Mouse (Mus musculus) forebrain, embryonic 14.5 days (tissue): ENCODE results near the gene Fam208b. TPM values are rescaled to one million over a fixed set of nuclear protein-coding genes. Genes with fewer than 3 reads are reported as not detected.

ENCODE experiments used
- ATAC-seq: fragments of 200-750 bp; cut with Nextera tagmentation; 2 replicates; pipeline ENCODE4 v1.8.0; 2017; ENCODE audit warnings: mild to moderate bottlenecking, moderate library complexity
- DNase-seq: peaks from one replicate; pipeline ENCODE4 v3.0.0-alpha.2; 2015; ENCODE audit warnings: low spot score
- H3K27ac ChIP-seq: fragments of 300-500 bp; sonication (generic); 2 replicates; pipeline ENCODE4 v1.5.1; 2014; ENCODE audit warnings: low read depth, mild to moderate bottlenecking, control low read depth, low read length, moderate library complexity
- H3K27me3 ChIP-seq: fragments of 300-500 bp; sonication (generic); replicated peaks from 2 replicates; pipeline ENCODE4 v1.6.1; 2014; ENCODE audit warnings: low read length, control low read depth, mixed read lengths; ENCODE audit not compliant: control insufficient read depth, insufficient read depth
- H3K36me3 ChIP-seq: fragments of 300-500 bp; sonication (generic); 2 replicates; pipeline ENCODE4 v1.6.1; 2014; ENCODE audit warnings: low read length, control low read depth; ENCODE audit not compliant: control insufficient read depth, insufficient read depth
- H3K4me1 ChIP-seq: fragments of 300-500 bp; sonication (generic); 2 replicates; pipeline ENCODE4 v1.6.1; 2014; ENCODE audit warnings: antibody characterized with exemption, low read length, control low read depth; ENCODE audit not compliant: control insufficient read depth, insufficient read depth
- H3K4me2 ChIP-seq: fragments of 300-500 bp; sonication (generic); 2 replicates; pipeline ENCODE4 v1.6.1; 2014; ENCODE audit warnings: mild to moderate bottlenecking, control low read depth, low read length
- H3K4me3 ChIP-seq: fragments of 300-500 bp; sonication (generic); 2 replicates; pipeline ENCODE4 v1.5.1; 2014; ENCODE audit warnings: low read depth, low read length, control low read depth
- H3K9ac ChIP-seq: fragments of 300-500 bp; sonication (generic); 2 replicates; pipeline ENCODE4 v1.6.1; 2014; ENCODE audit warnings: mild to moderate bottlenecking, low read length, control low read depth, moderate library complexity
- H3K9me3 ChIP-seq: fragments of 300-500 bp; sonication (generic); replicated peaks from 2 replicates; pipeline ENCODE4 v1.6.1; 2016; ENCODE audit warnings: low read length, control low read depth, mixed read lengths; ENCODE audit not compliant: control insufficient read depth
- WGBS: fragments of 180-500 bp; shearing (Covaris S2); extraction: QIAGEN DNeasy Blood & Tissue Kit; methylation state at CpG from one replicate; pipeline ENCODE4 v1.1.7; 2014; 5-methylcytosine and 5-hydroxymethylcytosine counted together
- polyA plus RNA-seq: library from polyadenylated mRNA; unstranded; fragments of >200 nt; fragmentation: Nextera tagmentation; extraction: Ambion mirVana; gene quantifications from 2 replicates; pipeline ENCODE4 v1.2.1, GENCODE M21; 2014

Gene Fam208b
- polyA plus RNA-seq, 1 experiment from 2014 or later = 18.2 TPM

DNA sequence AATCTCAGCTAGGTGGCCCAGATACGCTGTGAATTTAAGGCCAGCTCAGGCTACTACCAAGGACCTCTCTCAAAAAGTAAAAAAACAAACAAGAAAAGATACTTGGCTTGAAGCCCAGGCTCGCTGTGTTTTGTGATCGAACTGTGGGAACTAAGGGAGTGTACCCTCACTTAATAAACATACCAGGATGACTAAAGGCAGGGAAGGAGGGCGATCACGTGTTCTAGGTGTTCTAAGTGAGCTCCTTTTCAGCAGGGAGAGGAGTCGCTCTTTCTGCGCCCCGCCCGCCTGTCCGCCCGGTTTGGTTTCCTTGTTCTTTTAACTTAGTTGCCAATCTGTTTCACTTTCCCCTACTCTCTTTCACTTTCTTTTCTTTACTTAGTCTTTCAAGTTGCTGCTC lies 25.9 kb upstream of the Fam208b start:
- Histone ChIP-seq H3K36me3 (no peaks in the 10 kb centered on the region), H3K4me2 (no peak overlapping the region), H3K27me3 (no peaks in the 10 kb centered on the region), H3K27ac (no peak overlapping the region), H3K9me3 (no peaks in the 10 kb centered on the region), H3K4me3 (no peak overlapping the region), H3K4me1 (peaks cover 3% of the 10 kb centered on the region; the same call in 1 of the 2 replicates), H3K9ac (no peak overlapping the region)
- WGBS = 67% methylated on average over 11 of the region's 11 CpGs
- ATAC-seq = no peak
- no peak for DNase-seq

DNA sequence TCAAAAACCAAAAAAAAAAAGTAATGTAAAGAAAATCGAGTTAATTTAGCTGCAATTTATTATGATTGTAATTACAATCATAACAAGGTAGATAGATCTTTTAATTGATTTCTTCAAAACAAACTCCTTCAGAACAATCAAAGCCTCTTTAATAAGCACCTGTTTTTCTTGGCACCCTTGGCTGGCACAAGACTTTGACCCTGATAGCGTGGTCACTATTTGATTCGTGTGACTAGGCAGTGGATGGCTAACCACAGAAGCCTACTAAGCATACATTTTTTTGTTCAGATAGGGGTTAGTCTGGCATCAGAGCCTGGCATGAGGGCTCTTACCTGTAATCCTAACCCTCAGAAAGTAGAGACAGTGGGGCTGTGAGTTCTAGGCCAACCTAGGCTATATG lies 24.2 kb upstream of the Fam208b start:
- 92% methylated on average over 3 of the region's 3 CpGs for WGBS
- no peaks in the 10 kb centered on the region for H3K9me3 ChIP-seq
- ATAC-seq (no peak), DNase-seq (no peak)
- no peaks in the 10 kb centered on the region for H3K27me3 ChIP-seq
- no peak overlapping the region for H3K27ac ChIP-seq
- H3K4me3 ChIP-seq = no peak overlapping the region
- no peak overlapping the region for H3K4me2 ChIP-seq
- no peak overlapping the region for H3K9ac ChIP-seq
- no peaks in the 10 kb centered on the region for H3K36me3 ChIP-seq
- H3K4me1 ChIP-seq = peaks cover 3% of the 10 kb centered on the region; the same call in 1 of the 2 replicates

DNA sequence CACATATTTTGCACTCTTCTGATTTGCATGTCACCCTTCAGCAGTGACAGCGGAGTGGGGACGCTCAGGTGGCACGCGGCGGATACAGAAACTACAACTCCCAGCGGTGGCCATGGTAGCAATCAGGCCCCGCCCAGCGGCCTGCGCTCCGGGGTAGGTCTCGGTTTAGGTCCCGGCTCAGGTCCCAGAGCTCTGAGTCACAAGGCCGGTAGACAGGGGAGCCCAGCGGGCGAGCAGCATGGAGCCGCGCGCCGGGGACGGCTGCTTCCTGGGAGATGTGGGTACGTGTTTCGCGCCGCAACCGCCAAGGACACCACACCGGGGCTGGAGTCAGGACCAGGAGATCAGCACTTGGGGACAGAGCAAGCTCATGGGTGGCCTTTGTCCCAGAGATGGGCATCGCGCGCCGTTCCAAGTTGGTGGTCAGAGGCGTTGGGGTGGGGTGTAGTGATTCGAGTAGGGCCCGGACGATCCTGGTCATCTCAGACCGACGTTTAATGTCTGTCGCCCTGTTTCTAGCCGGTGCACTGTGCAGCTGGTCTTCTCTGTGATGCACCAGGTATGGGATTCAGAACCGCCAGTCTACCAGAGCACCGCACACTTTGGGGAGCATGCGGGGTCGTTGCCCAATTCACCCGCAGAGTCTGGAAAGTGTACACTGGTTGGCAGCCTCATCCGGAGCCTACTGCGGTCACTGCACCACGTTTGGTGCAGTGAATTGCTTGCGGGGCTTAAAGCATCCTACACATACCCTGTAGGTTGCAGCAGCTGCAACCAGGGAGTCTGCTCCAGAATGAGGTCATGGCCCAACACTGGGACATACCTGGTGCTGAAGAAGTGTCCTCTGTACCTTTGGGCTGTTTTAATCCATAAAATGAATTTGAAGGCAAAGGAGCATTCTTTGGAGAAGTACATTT lies 23.2 kb upstream of the Fam208b start, which contains the start of gene Asb13:
Gene Asb13 (plus strand): TSS at position 138 of the 917 bp plus-strand sequence.
- Histone ChIP-seq H3K9me3 (no peaks in the 10 kb centered on the region), H3K4me1 (peaks cover 3% of the 10 kb centered on the region; the same call in 1 of the 2 replicates), H3K4me2 (peak within 1 kb of the TSS; percentile 69), H3K27me3 (no peaks in the 10 kb centered on the region), H3K4me3 (peak within 1 kb of the TSS; percentile 60), H3K9ac (peak within 1 kb of the TSS; percentile 84), H3K36me3 (no peaks in the 10 kb centered on the region), H3K27ac (no peak within 1 kb of the TSS)
- DNase-seq (peak; percentile 84), ATAC-seq (peak; percentile 96)
- WGBS = under 1% methylated on average over 47 of the region's 47 CpGs

DNA sequence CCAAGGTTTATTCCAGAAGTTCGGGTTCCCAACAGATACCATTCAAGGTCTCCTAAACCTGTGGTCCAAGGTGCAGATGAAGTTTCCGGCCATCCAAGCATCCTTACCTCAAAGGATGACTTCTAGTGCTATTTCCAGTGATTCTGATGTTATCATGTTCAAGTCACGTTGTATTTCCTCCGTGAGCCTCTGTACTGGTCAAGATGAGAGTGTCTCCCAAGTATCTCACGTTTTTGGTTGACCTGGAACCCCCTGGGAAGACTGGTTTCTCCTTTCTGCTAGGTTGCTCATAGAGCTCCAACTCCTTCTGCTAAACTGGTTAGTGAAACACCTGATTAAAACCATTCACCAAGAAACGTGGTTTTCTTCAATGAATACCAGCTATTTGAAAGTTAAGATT lies 22.2 kb upstream of the Fam208b start:
- no peak overlapping the region for H3K9ac ChIP-seq
- no peak overlapping the region for H3K4me2 ChIP-seq

DNA sequence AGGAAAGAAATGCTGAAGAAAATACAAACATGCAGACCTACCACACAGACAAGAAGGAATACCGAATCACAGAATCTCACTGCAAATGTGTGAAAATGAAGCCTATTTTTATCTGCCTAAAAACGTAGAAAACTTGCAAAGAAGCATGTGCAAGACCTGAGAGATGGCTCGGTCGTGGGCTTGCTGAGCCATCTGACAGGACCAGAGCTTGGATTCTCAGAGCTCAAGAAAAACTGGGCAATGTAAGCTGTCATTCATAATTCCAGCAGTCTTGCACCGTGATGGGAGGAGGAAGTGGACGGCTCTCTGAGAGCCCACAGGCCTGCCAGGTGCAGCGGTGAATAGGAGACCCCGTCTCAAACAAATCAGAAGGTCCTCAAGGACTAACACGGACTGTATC lies 21.6 kb upstream of the Fam208b start:
- Histone ChIP-seq H3K36me3 (no peaks in the 10 kb centered on the region), H3K4me1 (peaks cover 3% of the 10 kb centered on the region; the same call in 1 of the 2 replicates), H3K9ac (no peak overlapping the region), H3K4me3 (no peak overlapping the region), H3K4me2 (no peak overlapping the region), H3K27me3 (no peaks in the 10 kb centered on the region), H3K27ac (no peak overlapping the region), H3K9me3 (no peaks in the 10 kb centered on the region)
- ATAC-seq (no peak), DNase-seq (no peak)
- WGBS = 87% methylated on average over 9 of the region's 9 CpGs

More for the DNA sequence above, 22.2 kb upstream of the Fam208b start:
- H3K27ac ChIP-seq = no peak overlapping the region
- DNase-seq (no peak), ATAC-seq (no peak)
- H3K36me3 ChIP-seq = no peaks in the 10 kb centered on the region
- no peak overlapping the region for H3K4me3 ChIP-seq
- H3K27me3 ChIP-seq = no peaks in the 10 kb centered on the region
- no peaks in the 10 kb centered on the region for H3K9me3 ChIP-seq
- peaks cover 3% of the 10 kb centered on the region; the same call in 1 of the 2 replicates for H3K4me1 ChIP-seq
- 40% methylated on average over 6 of the region's 6 CpGs for WGBS

DNA sequence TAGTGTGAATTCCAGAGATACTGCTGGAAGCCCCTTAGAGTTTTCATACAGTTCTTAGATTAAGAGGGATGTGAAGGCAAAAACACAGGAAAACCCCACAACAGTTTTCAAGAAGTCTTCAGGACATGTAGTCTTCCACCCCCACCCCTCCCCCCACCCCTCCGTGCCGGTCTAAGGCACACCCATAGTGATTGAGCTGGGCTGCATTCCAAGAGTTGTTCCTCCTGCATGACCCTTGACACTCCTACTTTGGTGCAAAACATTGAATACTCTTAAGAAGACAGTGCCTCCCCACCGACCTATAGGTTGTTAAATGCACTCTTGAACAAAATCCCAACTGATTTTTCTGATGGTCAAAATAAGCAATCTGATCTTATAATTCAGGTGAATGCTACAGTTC lies 17.2 kb upstream of the Fam208b start:
- Histone ChIP-seq H3K27ac (no peak overlapping the region), H3K4me1 (no peaks in the 10 kb centered on the region), H3K9ac (no peak overlapping the region), H3K4me3 (no peak overlapping the region), H3K9me3 (no peaks in the 10 kb centered on the region), H3K4me2 (no peak overlapping the region), H3K36me3 (no peaks in the 10 kb centered on the region), H3K27me3 (no peaks in the 10 kb centered on the region)
- ATAC-seq = no peak
- 30% methylated on average over 3 of the region's 3 CpGs for WGBS
- no peak for DNase-seq

DNA sequence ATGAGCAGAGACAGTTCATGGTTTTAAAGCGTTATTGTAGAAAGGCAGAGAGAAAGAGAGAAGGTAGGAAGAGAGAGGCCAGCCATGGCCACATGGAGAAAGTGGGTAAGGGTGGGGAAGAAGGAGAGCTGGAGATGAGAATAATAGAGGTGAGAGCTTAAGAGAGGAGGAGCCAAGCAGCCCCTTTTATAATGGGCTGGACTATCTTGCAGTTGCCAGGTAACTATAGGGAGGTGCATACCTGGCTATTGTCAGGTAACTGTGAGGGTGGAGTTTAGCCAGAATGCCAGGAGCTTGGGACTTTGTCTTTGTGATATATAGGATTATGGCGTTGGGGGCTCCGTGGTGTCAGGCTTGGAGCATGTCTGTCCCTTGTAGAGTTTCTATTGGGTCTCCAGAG lies 16.2 kb upstream of the Fam208b start:
- Histone ChIP-seq H3K9me3 (no peaks in the 10 kb centered on the region), H3K27me3 (no peaks in the 10 kb centered on the region), H3K27ac (no peak overlapping the region), H3K4me2 (no peak overlapping the region), H3K4me1 (no peaks in the 10 kb centered on the region), H3K4me3 (no peak overlapping the region), H3K36me3 (no peaks in the 10 kb centered on the region), H3K9ac (no peak overlapping the region)
- ATAC-seq (no peak), DNase-seq (no peak)
- WGBS = 58% methylated on average over 3 of the region's 3 CpGs

DNA sequence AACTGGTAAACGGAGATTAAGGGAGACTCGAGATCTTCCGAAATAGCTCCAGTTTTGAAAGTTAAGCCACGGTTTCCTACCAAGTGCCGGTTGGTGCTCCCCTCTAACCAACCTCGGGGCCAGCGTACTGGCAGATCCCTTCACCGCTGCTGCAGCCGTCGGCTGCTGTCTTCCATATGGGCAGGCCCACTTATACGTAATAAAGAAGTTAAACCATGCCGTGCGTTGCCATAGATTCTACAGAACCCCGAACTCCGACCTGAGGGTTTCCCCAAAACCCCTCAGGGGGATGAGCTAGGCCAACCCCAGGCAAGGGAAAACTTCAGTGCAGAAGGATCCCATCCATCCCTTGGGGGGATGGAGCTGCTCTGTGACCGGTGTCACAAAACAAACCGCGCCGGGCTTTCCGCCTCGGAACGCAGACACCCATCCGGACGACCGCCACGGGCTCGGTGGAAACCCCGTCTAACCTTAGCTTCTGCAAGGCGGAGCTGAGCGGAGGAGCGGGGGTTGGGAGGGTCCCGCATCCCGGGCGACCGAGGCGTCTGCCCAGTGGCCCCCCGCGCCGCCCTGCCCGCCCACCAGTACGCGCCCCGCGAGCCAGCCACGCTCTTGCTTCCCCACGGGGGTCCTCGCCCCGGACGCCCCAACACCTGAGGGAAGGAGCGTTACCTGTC lies 652 bp downstream of the Fam208b start:
- H3K4me3 ChIP-seq = peak overlapping the region; percentile 95
- H3K9ac ChIP-seq = peak overlapping the region; percentile 84
- H3K9me3 ChIP-seq = no peaks in the 10 kb centered on the region
- peak overlapping the region; percentile 72 for H3K4me2 ChIP-seq
- no peaks in the 10 kb centered on the region for H3K27me3 ChIP-seq
- WGBS = under 1% methylated on average over 44 of the region's 50 CpGs
- 0 out of 2 replicates have a peak, but pooled peaks cover 3% of the 10 kb centered on the region for H3K4me1 ChIP-seq
- no peaks in the 10 kb centered on the region for H3K36me3 ChIP-seq
- ATAC-seq (peak; percentile 43), DNase-seq (peak; percentile 51)
- peak overlapping the region; percentile 92 for H3K27ac ChIP-seq
